Mouse (Mus musculus) layer of hippocampus, adult 2 months (tissue): ENCODE measurements at regions not wholly inside any gene's neighbourhood (a gene's known extent, or its start where the extent isn't known, plus 50 kb on each side); places are given as distances from the start of the nearest gene placed in this dataset.

Experiments
- DNase-seq, 2 experiments: peaks; one replicate each; pipeline ENCODE4 v3.0.0; 2022; ENCODE audit warnings: low spot score in 2 of 2
- H3K27ac ChIP-seq: fragments of 200-600 bp; 2 replicates; pipeline ENCODE4 v1.8.1; 2022
- H3K4me3 ChIP-seq: fragments of 200-600 bp; 2 replicates; pipeline ENCODE4 v1.8.1; 2022; ENCODE audit warnings: mild to moderate bottlenecking
- CTCF ChIP-seq: fragments of 200-600 bp; conservative IDR thresholded peaks from 2 replicates; pipeline ENCODE4 v1.8.1; 2022; ENCODE audit warnings: antibody characterized with exemption, mild to moderate bottlenecking, moderate library complexity

- H3K27ac ChIP-seq, result no peak overlapping the region
- no peak for DNase-seq
- TF ChIP-seq CTCF, result no peak
- H3K4me3 ChIP-seq, result no peak overlapping the region
Observed at GRCm38 (mm10) chr6:143668551-143668950, 501.5 kb downstream of the Etnk1 start.

- no peak for TF ChIP-seq CTCF
- no peak overlapping the region for H3K4me3 ChIP-seq
- no peak for DNase-seq
- H3K27ac ChIP-seq, result no peak overlapping the region
Observed at GRCm38 (mm10) chr6:143669446-143670130, 502.6 kb downstream of the Etnk1 start.

GRCm38 (mm10) chr6:143690131-143690530, 523.1 kb downstream of the Etnk1 start:
- DNase-seq, result no peak
- Histone ChIP-seq H3K27ac (no peak overlapping the region), H3K4me3 (no peak overlapping the region)
- TF ChIP-seq CTCF, result no peak

- DNase-seq, result no peak
- Histone ChIP-seq H3K4me3 (no peak overlapping the region), H3K27ac (no peak overlapping the region)
- no peak for TF ChIP-seq CTCF
Observed at GRCm38 (mm10) chr6:143690866-143691265, 523.8 kb downstream of the Etnk1 start.

GRCm38 (mm10) chr6:143697997-143698396, 531.0 kb downstream of the Etnk1 start:
- TF ChIP-seq CTCF, result no peak
- H3K27ac ChIP-seq, result no peak overlapping the region
- H3K4me3 ChIP-seq, result no peak overlapping the region
- no peak for DNase-seq

GRCm38 (mm10) chr6:143703984-143704383, 537.0 kb downstream of the Etnk1 start:
- no peak for TF ChIP-seq CTCF
- no peak overlapping the region for H3K4me3 ChIP-seq
- DNase-seq, result no peak
- H3K27ac ChIP-seq, result no peak overlapping the region

- no peak for TF ChIP-seq CTCF
- Histone ChIP-seq H3K27ac (no peak overlapping the region), H3K4me3 (no peak overlapping the region)
- DNase-seq, result no peak
Observed at GRCm38 (mm10) chr6:143706451-143706850, 539.4 kb downstream of the Etnk1 start.

- no peak overlapping the region for H3K27ac ChIP-seq
- TF ChIP-seq CTCF, result no peak
- no peak overlapping the region for H3K4me3 ChIP-seq
- DNase-seq, result peak; percentile 12 to 36
Observed at GRCm38 (mm10) chr6:143714461-143714860, 547.4 kb downstream of the Etnk1 start.

GRCm38 (mm10) chr6:143750074-143750473, 583.1 kb downstream of the Etnk1 start:
- H3K27ac ChIP-seq, result no peak overlapping the region
- H3K4me3 ChIP-seq, result no peak overlapping the region
- no peak for TF ChIP-seq CTCF
- no peak for DNase-seq

- no peak for DNase-seq
- Histone ChIP-seq H3K4me3 (no peak overlapping the region), H3K27ac (no peak overlapping the region)
- TF ChIP-seq CTCF, result no peak
Observed at GRCm38 (mm10) chr6:143751076-143752070, 584.4 kb downstream of the Etnk1 start.

- Histone ChIP-seq H3K4me3 (no peak overlapping the region), H3K27ac (no peak overlapping the region)
- DNase-seq, result no peak
- TF ChIP-seq CTCF, result no peak
Observed at GRCm38 (mm10) chr6:143757462-143757861, 590.4 kb downstream of the Etnk1 start.

GRCm38 (mm10) chr6:143768115-143768514, 601.1 kb downstream of the Etnk1 start:
- DNase-seq, result no peak
- no peak overlapping the region for H3K27ac ChIP-seq
- TF ChIP-seq CTCF, result no peak
- H3K4me3 ChIP-seq, result no peak overlapping the region
